Mouse (Mus musculus) bone marrow, adult 2 months (tissue): Measurements from ENCODE around the gene Snapc5.

ENCODE experiments used
- CTCF ChIP-seq: fragments of 200-500 bp; IDR thresholded peaks from 2 replicates; pipeline ENCODE4 v1.5.1; 2011; ENCODE audit warnings: low read length, control low read depth; ENCODE audit not compliant: control insufficient read depth, insufficient read depth
- POLR2A ChIP-seq: fragments of 200-500 bp; IDR thresholded peaks from 2 replicates; pipeline ENCODE4 v1.6.1; 2011; ENCODE audit warnings: low read depth, mild to moderate bottlenecking, control low read depth, low read length, borderline replicate concordance; ENCODE audit not compliant: control insufficient read depth

DNA sequence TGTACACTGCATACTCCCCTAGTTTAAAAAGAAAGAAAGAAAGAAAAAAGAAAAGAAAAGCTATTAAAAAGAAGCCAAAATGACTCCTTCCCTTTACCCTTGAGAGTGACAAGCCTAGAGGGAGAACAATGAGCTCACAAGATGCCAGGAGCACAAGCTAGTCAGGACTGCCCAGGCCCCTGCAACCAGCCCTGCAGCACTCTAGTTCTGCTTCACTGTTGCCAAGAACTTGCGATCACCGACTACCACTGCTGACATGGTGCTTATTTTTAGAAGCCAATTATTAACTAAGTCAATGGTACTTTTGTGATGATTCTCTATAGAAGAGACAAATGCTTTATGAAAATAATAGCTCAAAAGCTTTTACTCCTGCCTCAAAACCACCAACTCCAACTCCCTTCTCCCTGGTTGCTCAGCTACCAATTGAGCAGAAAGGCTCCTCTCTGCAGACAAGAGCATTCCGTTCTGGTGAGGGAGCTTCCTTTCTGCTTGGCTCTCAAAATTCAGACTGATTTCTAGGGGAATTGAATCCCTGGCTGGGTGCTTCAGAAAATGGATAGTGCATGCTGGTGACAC, 28.5 kb downstream of the Snapc5 start:
- TF ChIP-seq CTCF (no peak), POLR2A (no peak)
